Mouse (Mus musculus) erythroid progenitor cell, adult 5-6 weeks (primary cell): ENCODE data around the gene Lce1l. TPM values are rescaled to one million over a fixed set of nuclear protein-coding genes. Genes with fewer than 3 reads are reported as not detected.
"Not testable (repeated sequence)": the region's sequence is repeated elsewhere in the genome, so short reads cannot be mapped to it uniquely, and the experiment has no call there.

Source experiments
- ATAC-seq: replicated peaks from 2 replicates; pipeline ENCODE4 v1.8.0; 2016; ENCODE audit warnings: moderate number of reproducible peaks, mild to moderate bottlenecking, moderate TSS enrichment, inconsistent platforms; ENCODE audit not compliant: poor library complexity, low FRiP score, severe bottlenecking
- total RNA-seq, 2 experiments: library from RNA; stranded (forward) in 1 of 2; stranded (reverse) in 1 of 2; fragments of 150-400 nt in 1 of 2; fragments of 186-747, 209-891 nt in 1 of 2; gene quantifications; 2 replicates each; pipeline versions ENCODE4 v1.2.3 to v1.2.4; 2015 to 2017; ENCODE audit warnings: low replicate concordance in 2 of 2

Lce1l gene
- not detected in 2 replicates for total RNA-seq (2015; ENCODE audit: low replicate concordance)
- total RNA-seq (2017; ENCODE audit: low replicate concordance): not detected in 2 replicates

DNA sequence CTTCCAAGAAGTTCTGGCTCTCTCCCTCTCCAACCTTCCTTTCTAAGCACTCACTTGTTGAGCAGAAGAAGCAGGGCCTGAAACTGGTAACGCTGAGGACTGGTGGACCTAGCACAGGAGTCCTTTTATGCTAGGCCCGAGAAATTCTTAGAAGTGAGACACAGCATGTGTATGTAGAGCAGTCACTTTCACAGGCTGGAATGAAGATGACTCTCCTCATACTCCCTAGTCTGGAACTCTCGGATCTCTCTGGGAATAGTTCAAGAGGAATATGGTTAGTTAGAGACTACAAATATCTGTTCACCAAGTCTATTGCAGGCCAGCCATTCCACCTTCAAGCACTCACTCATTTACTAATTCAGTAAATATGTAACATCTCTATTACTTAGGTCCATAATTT, at the start of gene Lce1l:
Gene Lce1l, minus strand, starts transcription at position 101 of the 400 bp plus-strand sequence.
- no peak for ATAC-seq

DNA sequence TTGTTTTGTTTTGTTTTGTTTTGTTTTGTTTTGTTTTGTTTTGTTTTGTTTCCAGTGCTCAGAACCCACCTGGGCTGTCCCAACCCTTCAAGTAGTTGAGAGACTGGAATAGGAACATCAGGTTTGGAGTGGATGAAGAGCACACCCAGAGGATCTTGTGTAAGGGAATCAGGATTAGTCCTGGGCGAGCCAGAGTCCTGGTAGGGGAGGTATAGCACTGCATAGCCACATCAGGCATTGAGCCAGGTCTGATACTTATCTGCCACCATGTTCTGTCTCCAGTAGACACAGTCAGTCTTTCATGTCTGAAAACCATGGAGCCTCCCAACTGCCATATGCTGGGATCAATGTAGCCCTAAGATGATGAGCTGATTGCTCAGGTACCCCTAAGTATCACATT, 43.4 kb upstream of the Lce1l start:
- ATAC-seq: no peak

DNA sequence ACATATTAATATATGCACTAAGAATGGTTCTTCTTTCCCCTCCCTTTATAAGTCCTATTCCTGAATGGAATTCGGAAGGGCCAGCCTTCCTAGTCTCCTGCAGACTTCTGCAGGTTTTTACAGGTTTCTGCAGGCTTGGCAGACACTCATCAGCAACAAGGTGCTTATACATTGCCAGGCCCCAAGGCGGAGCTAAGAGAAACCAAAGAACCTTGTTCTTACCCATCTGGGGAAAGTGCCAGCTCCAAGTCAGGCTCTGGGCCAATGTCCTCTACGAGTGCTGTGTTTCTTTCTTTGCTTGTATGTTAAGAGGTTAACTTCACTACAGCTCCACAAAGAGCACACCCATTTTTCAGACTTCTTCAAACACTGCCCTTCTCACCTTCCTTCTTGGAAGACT, 43.0 kb upstream of the Lce1l start:
- ATAC-seq: no peak

DNA sequence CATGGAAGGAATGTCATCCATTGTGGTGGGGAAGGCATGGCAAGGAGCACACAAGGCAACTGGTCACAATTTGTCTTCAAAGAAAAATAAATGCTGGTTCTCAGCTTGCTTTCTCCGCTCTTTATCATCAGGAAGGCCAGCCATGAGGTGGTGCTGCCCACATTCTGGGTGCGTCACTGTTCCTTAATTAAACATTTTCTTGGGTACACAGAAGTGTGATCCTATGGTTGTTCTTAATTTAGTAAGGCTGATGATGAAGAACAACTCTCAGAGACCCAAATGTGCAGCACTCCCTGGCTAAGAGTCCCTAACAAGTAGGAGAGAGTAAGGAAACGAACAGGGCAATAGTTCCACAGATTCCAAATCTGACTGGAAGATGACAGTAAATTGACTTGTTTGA, 23.1 kb upstream of the Lce1l start:
- ATAC-seq: no peak

DNA sequence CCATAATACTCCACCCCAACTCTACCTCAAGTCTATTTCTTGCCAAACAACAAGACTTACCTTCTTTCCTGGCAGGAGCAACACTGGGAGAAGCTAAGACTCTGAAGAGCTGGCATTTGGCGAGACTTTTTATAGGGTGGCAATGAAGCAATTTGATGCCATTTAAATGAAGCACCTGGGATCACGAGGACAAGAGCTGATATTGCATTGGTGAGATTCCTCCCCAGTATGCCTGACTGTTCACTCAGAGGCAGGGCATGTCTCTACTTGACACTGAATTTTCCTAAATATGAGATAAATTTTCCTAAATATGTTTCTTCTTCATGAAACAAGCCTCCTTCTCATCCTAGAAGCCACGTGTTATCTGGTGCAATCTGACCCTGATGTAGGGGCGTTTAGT, 19.0 kb upstream of the Lce1l start, which contains the start of gene 2310050C09Rik:
Gene 2310050C09Rik, minus strand, starts transcription at position 101 of the 400 bp plus-strand sequence.
- ATAC-seq: no peak

DNA sequence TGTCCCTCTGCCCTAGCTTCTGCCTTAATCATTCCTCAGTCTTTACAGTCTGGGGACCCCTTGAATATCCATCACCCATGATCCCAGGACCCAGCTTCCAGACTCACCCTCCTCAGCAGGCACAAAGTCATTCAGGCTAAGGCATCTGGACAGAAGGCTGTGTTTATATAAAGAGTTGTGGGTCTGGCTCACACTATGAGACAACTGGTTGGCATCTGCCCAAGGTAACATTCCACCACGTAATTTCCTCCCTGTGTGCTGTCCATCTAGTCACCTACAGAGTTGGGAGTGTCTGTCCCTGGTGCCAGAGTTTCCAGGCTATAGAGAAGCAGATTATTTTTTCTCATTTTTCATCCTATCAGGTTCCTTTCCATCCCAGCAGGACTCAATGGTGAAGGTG, 24.0 kb downstream of the Lce1l start, which contains the start of gene Kprp:
Gene Kprp, minus strand, starts transcription at position 140 of the 400 bp plus-strand sequence.
- ATAC-seq: no peak

DNA sequence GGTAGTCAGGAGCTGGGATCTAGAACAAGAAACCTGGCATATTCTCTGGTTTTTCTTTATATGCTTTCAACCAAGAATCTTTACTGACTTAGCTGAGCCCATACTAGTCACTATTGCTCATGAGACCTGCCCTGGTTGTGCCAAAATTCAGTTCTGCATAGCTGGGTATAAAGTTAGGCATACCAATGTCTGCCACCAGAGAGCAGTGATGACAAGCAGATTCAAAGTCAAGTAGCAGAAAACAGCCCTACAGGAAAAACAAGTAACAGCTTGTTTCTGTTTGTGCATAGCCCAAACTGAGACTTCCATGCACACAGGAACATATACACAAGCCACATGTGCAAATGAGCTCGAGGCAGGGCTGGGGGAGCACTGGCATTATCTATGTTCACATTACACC, 25.3 kb downstream of the Lce1l start:
- no peak for ATAC-seq

DNA sequence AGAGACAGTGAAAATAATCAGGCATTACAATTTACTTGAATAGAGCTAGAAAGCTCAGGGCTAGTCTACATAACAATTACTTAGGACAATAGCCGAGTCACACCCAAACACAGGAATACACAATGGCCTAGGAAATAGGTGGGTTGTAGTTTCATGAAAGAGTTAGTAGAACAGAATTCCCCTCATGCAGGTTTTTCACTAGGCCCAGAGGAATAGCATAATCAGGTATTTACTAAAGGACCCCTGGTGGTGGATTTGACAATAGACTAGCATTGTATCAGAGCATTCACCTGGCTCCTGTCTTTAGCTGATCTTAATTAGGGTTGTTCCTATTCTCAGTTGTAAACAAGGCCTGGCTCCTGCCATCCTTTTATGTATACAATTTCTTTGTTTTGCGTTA, 35.0 kb downstream of the Lce1l start:
- not testable (repeated sequence) for ATAC-seq

DNA sequence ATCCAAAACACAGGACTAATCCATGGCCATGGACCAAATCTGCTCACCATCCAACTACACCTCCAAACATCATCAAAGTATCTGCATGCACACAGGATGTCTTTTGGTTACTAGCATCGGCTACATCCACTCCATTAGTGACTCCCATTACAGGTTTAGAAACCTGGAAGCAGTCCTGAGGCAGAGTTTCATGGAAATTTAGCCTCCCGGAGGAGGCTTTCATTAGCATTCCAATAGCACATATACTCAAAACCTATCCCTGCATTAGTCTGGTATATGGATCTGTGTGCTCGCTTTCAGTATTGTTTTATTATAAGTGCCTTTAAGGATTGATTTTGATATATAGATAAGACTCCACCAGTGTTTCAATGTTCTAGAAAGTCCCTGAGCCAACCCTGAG, 35.5 kb downstream of the Lce1l start:
- no peak for ATAC-seq

DNA sequence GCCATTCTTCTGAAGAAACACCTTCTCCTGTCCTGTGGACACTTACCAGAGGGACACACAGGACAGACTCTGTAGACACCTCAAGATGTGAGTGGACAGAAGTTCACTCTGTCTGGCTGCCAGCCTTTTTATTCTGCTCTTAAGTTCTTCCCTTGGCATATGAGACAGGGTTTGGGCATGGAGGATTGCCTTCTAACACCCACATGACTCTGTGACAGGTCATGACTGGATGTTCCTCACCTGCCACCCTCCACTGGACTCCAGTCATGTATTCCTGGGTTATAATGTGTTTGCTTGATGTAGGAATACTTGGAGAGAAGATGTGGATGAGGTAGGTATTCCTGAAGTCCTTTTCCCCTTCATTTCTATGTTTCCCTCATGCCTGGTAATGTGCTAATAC, 43.3 kb downstream of the Lce1l start, which contains the start of gene Lce1k:
Gene Lce1k, minus strand, starts transcription at position 101 of the 400 bp plus-strand sequence.
- no peak for ATAC-seq

Other genes starting within 250 kb of the Lce1l start
- not detected in 2 replicates for gene 2210017I01Rik, start 243.8 kb downstream of the Lce1l start, total RNA-seq (2015; ENCODE audit: low replicate concordance)
- not detected in 2 replicates for gene 2210017I01Rik, start 243.8 kb downstream of the Lce1l start, total RNA-seq (2017; ENCODE audit: low replicate concordance)
- gene Lce6a, start 229.6 kb downstream of the Lce1l start, total RNA-seq (2015; ENCODE audit: low replicate concordance): not detected in 2 replicates
- not detected in 2 replicates for gene Lce6a, start 229.6 kb downstream of the Lce1l start, total RNA-seq (2017; ENCODE audit: low replicate concordance)
- gene Lce1a1, start 203.0 kb downstream of the Lce1l start, total RNA-seq (2015; ENCODE audit: low replicate concordance): not detected in 2 replicates
- gene Lce1a1, start 203.0 kb downstream of the Lce1l start, total RNA-seq (2017; ENCODE audit: low replicate concordance): not detected in 2 replicates
- not detected in 2 replicates for gene Lce1b, start 194.4 kb downstream of the Lce1l start, total RNA-seq (2015; ENCODE audit: low replicate concordance)
- not detected in 2 replicates for gene Lce1b, start 194.4 kb downstream of the Lce1l start, total RNA-seq (2017; ENCODE audit: low replicate concordance)
- not detected in 2 replicates for gene Lce1a2, start 181.0 kb downstream of the Lce1l start, total RNA-seq (2015; ENCODE audit: low replicate concordance)
- gene Lce1a2, start 181.0 kb downstream of the Lce1l start, total RNA-seq (2017; ENCODE audit: low replicate concordance): not detected in 2 replicates
- gene Lce1c, start 172.0 kb downstream of the Lce1l start, total RNA-seq (2015; ENCODE audit: low replicate concordance): not detected in 2 replicates
- gene Lce1c, start 172.0 kb downstream of the Lce1l start, total RNA-seq (2017; ENCODE audit: low replicate concordance): not detected in 2 replicates
- gene Lce1d, start 164.1 kb downstream of the Lce1l start, total RNA-seq (2015; ENCODE audit: low replicate concordance): not detected in 2 replicates
- gene Lce1d, start 164.1 kb downstream of the Lce1l start, total RNA-seq (2017; ENCODE audit: low replicate concordance): not detected in 2 replicates
- not detected in 2 replicates for gene Lce1e, start 142.2 kb downstream of the Lce1l start, total RNA-seq (2015; ENCODE audit: low replicate concordance)
- not detected in 2 replicates for gene Lce1e, start 142.2 kb downstream of the Lce1l start, total RNA-seq (2017; ENCODE audit: low replicate concordance)
- gene Lce1f, start 130.9 kb downstream of the Lce1l start, total RNA-seq (2015; ENCODE audit: low replicate concordance): not detected in 2 replicates
- gene Lce1f, start 130.9 kb downstream of the Lce1l start, total RNA-seq (2017; ENCODE audit: low replicate concordance): not detected in 2 replicates
- gene Gm38119, start 112.2 kb downstream of the Lce1l start, total RNA-seq (2015; ENCODE audit: low replicate concordance): not detected in 2 replicates
- gene Gm38119, start 112.2 kb downstream of the Lce1l start, total RNA-seq (2017; ENCODE audit: low replicate concordance): not detected in 2 replicates
- gene Lce1g, start 98.9 kb downstream of the Lce1l start, total RNA-seq (2015; ENCODE audit: low replicate concordance): not detected in 2 replicates
- gene Lce1g, start 98.9 kb downstream of the Lce1l start, total RNA-seq (2017; ENCODE audit: low replicate concordance): not detected in 2 replicates
- gene Lce1h, start 86.2 kb downstream of the Lce1l start, total RNA-seq (2015; ENCODE audit: low replicate concordance): not detected in 2 replicates
- not detected in 2 replicates for gene Lce1h, start 86.2 kb downstream of the Lce1l start, total RNA-seq (2017; ENCODE audit: low replicate concordance)
- gene Lce1i, start 72.4 kb downstream of the Lce1l start, total RNA-seq (2015; ENCODE audit: low replicate concordance): not detected in 2 replicates
- gene Lce1i, start 72.4 kb downstream of the Lce1l start, total RNA-seq (2017; ENCODE audit: low replicate concordance): not detected in 2 replicates
- gene Lce1j, start 60.8 kb downstream of the Lce1l start, total RNA-seq (2015; ENCODE audit: low replicate concordance): not detected in 2 replicates
- gene Lce1j, start 60.8 kb downstream of the Lce1l start, total RNA-seq (2017; ENCODE audit: low replicate concordance): not detected in 2 replicates
- gene Lce1k, start 43.4 kb downstream of the Lce1l start, total RNA-seq (2015; ENCODE audit: low replicate concordance): not detected in 2 replicates
- gene Lce1k, start 43.4 kb downstream of the Lce1l start, total RNA-seq (2017; ENCODE audit: low replicate concordance): not detected in 2 replicates
- gene Kprp, start 24.0 kb downstream of the Lce1l start, total RNA-seq (2015; ENCODE audit: low replicate concordance): not detected in 2 replicates
- not detected in 2 replicates for gene Kprp, start 24.0 kb downstream of the Lce1l start, total RNA-seq (2017; ENCODE audit: low replicate concordance)
- gene 2310050C09Rik, start 18.9 kb upstream of the Lce1l start, total RNA-seq (2015; ENCODE audit: low replicate concordance): not detected in 2 replicates
- not detected in 2 replicates for gene 2310050C09Rik, start 18.9 kb upstream of the Lce1l start, total RNA-seq (2017; ENCODE audit: low replicate concordance)
- gene Lce3a, start 74.9 kb upstream of the Lce1l start, total RNA-seq (2015; ENCODE audit: low replicate concordance): not detected in 2 replicates
- gene Lce3a, start 74.9 kb upstream of the Lce1l start, total RNA-seq (2017; ENCODE audit: low replicate concordance): not detected in 2 replicates
- gene Lce3b, start 81.7 kb upstream of the Lce1l start, total RNA-seq (2015; ENCODE audit: low replicate concordance): not detected in 2 replicates
- gene Lce3b, start 81.7 kb upstream of the Lce1l start, total RNA-seq (2017; ENCODE audit: low replicate concordance): not detected in 2 replicates
- gene Lce3c, start 93.2 kb upstream of the Lce1l start, total RNA-seq (2015; ENCODE audit: low replicate concordance): not detected in 2 replicates
- gene Lce3c, start 93.2 kb upstream of the Lce1l start, total RNA-seq (2017; ENCODE audit: low replicate concordance): not detected in 2 replicates
- gene Lce3d, start 106.1 kb upstream of the Lce1l start, total RNA-seq (2015; ENCODE audit: low replicate concordance): not detected in 2 replicates
- gene Lce3d, start 106.1 kb upstream of the Lce1l start, total RNA-seq (2017; ENCODE audit: low replicate concordance): not detected in 2 replicates
- gene Lce3e, start 115.8 kb upstream of the Lce1l start, total RNA-seq (2015; ENCODE audit: low replicate concordance): not detected in 2 replicates
- not detected in 2 replicates for gene Lce3e, start 115.8 kb upstream of the Lce1l start, total RNA-seq (2017; ENCODE audit: low replicate concordance)
- not detected in 2 replicates for gene Lce3f, start 140.9 kb upstream of the Lce1l start, total RNA-seq (2015; ENCODE audit: low replicate concordance)
- gene Lce3f, start 140.9 kb upstream of the Lce1l start, total RNA-seq (2017; ENCODE audit: low replicate concordance): not detected in 2 replicates
- gene Crct1, start 164.4 kb upstream of the Lce1l start, total RNA-seq (2015; ENCODE audit: low replicate concordance): not detected in 2 replicates
- gene Crct1, start 164.4 kb upstream of the Lce1l start, total RNA-seq (2017; ENCODE audit: low replicate concordance): not detected in 2 replicates
- gene Lce1m, start 167.8 kb upstream of the Lce1l start, total RNA-seq (2015; ENCODE audit: low replicate concordance): not detected in 2 replicates
- gene Lce1m, start 167.8 kb upstream of the Lce1l start, total RNA-seq (2017; ENCODE audit: low replicate concordance): not detected in 2 replicates
- not detected in 2 replicates for gene Gm4858, start 217.5 kb upstream of the Lce1l start, total RNA-seq (2015; ENCODE audit: low replicate concordance)
- not detected in 2 replicates for gene Gm4858, start 217.5 kb upstream of the Lce1l start, total RNA-seq (2017; ENCODE audit: low replicate concordance)